Mouse (Mus musculus) heart, postnatal 0 days (tissue): ENCODE results near the gene Lrrc23.

Experiments used
- CTCF ChIP-seq: IDR thresholded peaks from 2 replicates; pipeline ENCODE4 v1.5.1; 2016; ENCODE audit warnings: antibody characterized with exemption, control low read depth, low read depth
- EP300 ChIP-seq: IDR thresholded peaks from 2 replicates; pipeline ENCODE4 v1.6.1; 2016; ENCODE audit warnings: antibody characterized with exemption, low read depth

DNA sequence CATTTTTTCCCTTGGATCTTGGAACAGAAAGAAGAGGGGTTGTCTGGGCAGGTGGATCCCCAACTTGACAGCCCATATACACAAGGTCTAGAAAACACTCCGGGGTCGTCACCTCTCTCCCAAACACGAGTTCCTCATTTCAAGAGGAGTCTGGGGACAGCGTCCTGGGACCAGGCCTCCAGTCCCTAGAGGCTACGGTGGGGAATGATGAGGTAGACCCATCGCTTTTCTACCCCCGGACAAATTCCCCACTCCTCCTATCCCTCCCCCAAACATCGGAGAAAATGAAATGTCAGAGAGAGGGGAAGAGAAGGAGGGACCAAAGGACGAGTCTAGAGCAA is 10.9 kb downstream of the Lrrc23 start:
- TF ChIP-seq CTCF (no peak), EP300 (no peak)
